Mouse (Mus musculus) CH12.LX (cell line): ENCODE results near the gene Myo1d. TPM values are rescaled to one million over a fixed set of nuclear protein-coding genes. Genes with fewer than 3 reads are reported as not detected.

Source experiments
- DNase-seq: peaks from one replicate; pipeline ENCODE4 v3.0.0-alpha.2; 2013; ENCODE audit errors: extremely low read depth
- H3K27ac ChIP-seq: 2 replicates; pipeline ENCODE4 v1.5.1; 2012; ENCODE audit warnings: low read depth, mild to moderate bottlenecking, control low read depth, moderate library complexity; ENCODE audit not compliant: insufficient read depth
- H3K27me3 ChIP-seq: replicated peaks from 2 replicates; pipeline ENCODE3; 2012; ENCODE audit warnings: inconsistent platforms
- H3K36me3 ChIP-seq, 2 experiments: replicated peaks in 1 of 2; 2 replicates each; pipeline versions ENCODE3 to v1.6.1; 2012; ENCODE audit warnings: inconsistent platforms in 1 of 2, low read length in 1 of 2, mild to moderate bottlenecking in 1 of 2, mixed read lengths in 1 of 2, moderate library complexity in 1 of 2; ENCODE audit not compliant: control insufficient read depth in 1 of 2, insufficient read depth in 1 of 2
- H3K4me1 ChIP-seq, 2 experiments: 2 replicates each; pipeline ENCODE4 v1.6.1; 2012; ENCODE audit warnings: inconsistent platforms in 1 of 2, moderate library complexity in 1 of 2; ENCODE audit not compliant: insufficient read depth in 2 of 2, control insufficient read depth in 1 of 2
- H3K4me2 ChIP-seq: 2 replicates; pipeline ENCODE4 v1.6.1; 2012; ENCODE audit warnings: low read depth, mild to moderate bottlenecking, control low read depth; ENCODE audit not compliant: poor library complexity, insufficient read depth, severe bottlenecking
- H3K4me3 ChIP-seq, 3 experiments: fragments of 150-350 bp in 1 of 3; sonication (generic) in 1 of 3; replicated peaks in 1 of 3; 2 replicates each; pipeline versions ENCODE3 to v1.5.1; 2011 to 2012; ENCODE audit warnings: low read depth in 2 of 3, low read length in 2 of 3, mild to moderate bottlenecking in 2 of 3, moderate library complexity in 2 of 3, control low read depth in 1 of 3, improper control_type of control experiment in 1 of 3, inconsistent platforms in 1 of 3, mixed read lengths in 1 of 3; ENCODE audit not compliant: poor library complexity in 1 of 3
- H3K79me2 ChIP-seq: replicated peaks from 2 replicates; pipeline ENCODE4 v1.6.1; 2012; ENCODE audit warnings: mild to moderate bottlenecking, moderate library complexity; ENCODE audit not compliant: control insufficient read depth, poor library complexity, insufficient read depth, severe bottlenecking; ENCODE audit errors: extremely low read depth
- H3K9ac ChIP-seq: 2 replicates; pipeline ENCODE4 v1.6.1; 2012; ENCODE audit warnings: low read depth, mild to moderate bottlenecking, control low read depth, moderate library complexity; ENCODE audit not compliant: insufficient read depth
- H3K9me3 ChIP-seq: replicated peaks from 2 replicates; pipeline ENCODE3; 2012; ENCODE audit warnings: low read length, inconsistent platforms, mixed read lengths
- BHLHE40 ChIP-seq: IDR thresholded peaks from 2 replicates; pipeline ENCODE4 v1.6.1; 2011; ENCODE audit warnings: mild to moderate bottlenecking, low read depth, low read length, improper control_type of control experiment
- CHD2 ChIP-seq: IDR thresholded peaks from 2 replicates; pipeline ENCODE4 v1.6.1; 2011; ENCODE audit warnings: low read length, improper control_type of control experiment
- CTCF ChIP-seq, 2 experiments: IDR thresholded peaks in 1 of 2; conservative IDR thresholded peaks in 1 of 2; 2 replicates each; pipeline ENCODE4 v1.5.1; 2011 to 2012; ENCODE audit warnings: low read depth in 2 of 2, low read length in 2 of 2, improper control_type of control experiment in 1 of 2, inconsistent platforms in 1 of 2, mild to moderate bottlenecking in 1 of 2, moderate library complexity in 1 of 2
- E2F4 ChIP-seq: IDR thresholded peaks from 2 replicates; pipeline ENCODE4 v1.6.1; 2011; ENCODE audit warnings: low read depth, low read length, improper control_type of control experiment; ENCODE audit not compliant: insufficient replicate concordance
- ELF1 ChIP-seq: IDR thresholded peaks from 2 replicates; pipeline ENCODE4 v1.6.1; 2014; ENCODE audit warnings: low read depth, mild to moderate bottlenecking, inconsistent platforms, low read length, improper control_type of control experiment
- EP300 ChIP-seq: IDR thresholded peaks from 2 replicates; pipeline ENCODE4 v1.6.1; 2011; ENCODE audit warnings: low read length, improper control_type of control experiment
- ETS1 ChIP-seq: conservative IDR thresholded peaks from 2 replicates; pipeline ENCODE4 v1.6.1; 2012; ENCODE audit warnings: low read depth, mild to moderate bottlenecking, inconsistent platforms, low read length, improper control_type of control experiment, moderate library complexity
- IRF4 ChIP-seq: IDR thresholded peaks from 2 replicates; pipeline ENCODE4 v1.6.1; 2014; ENCODE audit warnings: low read depth, mild to moderate bottlenecking, inconsistent platforms, low read length, improper control_type of control experiment
- JUN ChIP-seq: IDR thresholded peaks from 2 replicates; pipeline ENCODE4 v1.6.1; 2011; ENCODE audit warnings: low read depth, mild to moderate bottlenecking, low read length, improper control_type of control experiment, moderate library complexity; ENCODE audit not compliant: insufficient read depth
- JUND ChIP-seq: conservative IDR thresholded peaks from 2 replicates; pipeline ENCODE4 v1.6.1; 2011; ENCODE audit warnings: low read depth, low read length, improper control_type of control experiment
- KAT2A ChIP-seq: IDR thresholded peaks from 2 replicates; pipeline ENCODE4 v1.6.1; 2012; ENCODE audit warnings: low read length, improper control_type of control experiment, inconsistent platforms; ENCODE audit not compliant: insufficient replicate concordance
- MAX ChIP-seq: IDR thresholded peaks from 2 replicates; pipeline ENCODE4 v1.6.1; 2011; ENCODE audit warnings: low read length, improper control_type of control experiment
- MAZ ChIP-seq: IDR thresholded peaks from 2 replicates; pipeline ENCODE4 v1.6.1; 2012; ENCODE audit warnings: low read depth, mild to moderate bottlenecking, inconsistent platforms, low read length, improper control_type of control experiment, moderate library complexity
- MEF2A ChIP-seq: IDR thresholded peaks from 2 replicates; pipeline ENCODE4 v1.6.1; 2014; ENCODE audit warnings: low read depth, mild to moderate bottlenecking, inconsistent platforms, low read length, improper control_type of control experiment, borderline replicate concordance
- MXI1 ChIP-seq: IDR thresholded peaks from 2 replicates; pipeline ENCODE4 v1.6.1; 2011; ENCODE audit warnings: mild to moderate bottlenecking, low read depth, low read length, improper control_type of control experiment
- MYC ChIP-seq: IDR thresholded peaks from 2 replicates; pipeline ENCODE4 v1.6.1; 2011; ENCODE audit warnings: low read depth, mild to moderate bottlenecking, improper control_type of control experiment, low read length
- NRF1 ChIP-seq: IDR thresholded peaks from 2 replicates; pipeline ENCODE4 v1.6.1; 2014; ENCODE audit warnings: low read depth, mild to moderate bottlenecking, inconsistent platforms, low read length, improper control_type of control experiment, moderate library complexity
- POLR2AphosphoS2 ChIP-seq: IDR thresholded peaks from 2 replicates; pipeline ENCODE4 v1.6.1; 2011; ENCODE audit warnings: low read depth, low read length, improper control_type of control experiment
- RAD21 ChIP-seq: IDR thresholded peaks from 2 replicates; pipeline ENCODE4 v1.6.1; 2011; ENCODE audit warnings: low read depth, mild to moderate bottlenecking, low read length, improper control_type of control experiment, moderate library complexity
- RCOR1 ChIP-seq: conservative IDR thresholded peaks from 2 replicates; pipeline ENCODE4 v1.6.1; 2012; ENCODE audit warnings: low read depth, mild to moderate bottlenecking, inconsistent platforms, low read length, improper control_type of control experiment
- TBP ChIP-seq: conservative IDR thresholded peaks from 2 replicates; pipeline ENCODE4 v1.6.1; 2011; ENCODE audit warnings: low read depth, low read length, improper control_type of control experiment
- TCF12 ChIP-seq: IDR thresholded peaks from 2 replicates; pipeline ENCODE4 v1.6.1; 2014; ENCODE audit warnings: low read depth, mild to moderate bottlenecking, inconsistent platforms, low read length, improper control_type of control experiment
- UBTF ChIP-seq: IDR thresholded peaks from 2 replicates; pipeline ENCODE4 v1.6.1; 2012; ENCODE audit warnings: low read depth, mild to moderate bottlenecking, inconsistent platforms, low read length, improper control_type of control experiment, moderate library complexity
- USF1 ChIP-seq: IDR thresholded peaks from 2 replicates; pipeline ENCODE4 v1.6.1; 2014; ENCODE audit warnings: low read depth, mild to moderate bottlenecking, inconsistent platforms, low read length, improper control_type of control experiment
- ZMIZ1 ChIP-seq: IDR thresholded peaks from 2 replicates; pipeline ENCODE4 v1.6.1; 2012; ENCODE audit warnings: low read depth, mild to moderate bottlenecking, inconsistent platforms, low read length, improper control_type of control experiment
- dilution Hi-C: fragments of 300-500 bp; cut with MboI; formaldehyde crosslinking; loops from 2 replicates; pipeline ENCODE4 v1.14.3; 2020; ENCODE audit warnings: low sequenced_read_pairs; ENCODE audit not compliant: extremely low pct_unique_long_range_greater_than_20kb, extremely low pct_ligation_motif_present
- in situ Hi-C: fragments of 300-500 bp; cut with MboI; formaldehyde crosslinking; loops from 3 replicates; pipeline ENCODE4 v1.14.3; 2019; ENCODE audit warnings: low sequenced_read_pairs, low pct_ligation_motif_present, low pct_unique_long_range_greater_than_20kb, mixed read lengths
- polyA plus RNA-seq: library from polyadenylated mRNA; unstranded; fragments of >175 nt; gene quantifications from 2 replicates; pipeline ENCODE4 v1.2.1, GENCODE M21; 2012; ENCODE audit warnings: low read depth; ENCODE audit not compliant: insufficient read length
- total RNA-seq, 2 experiments: library from RNA; depleted of rRNA; stranded (reverse); fragments of 300-350 nt in 1 of 2; fragments of >200 nt in 1 of 2; gene quantifications; 2 replicates each; pipeline ENCODE4 v1.2.3; 2012 to 2014

The Myo1d gene
- total and polyA plus RNA-seq, 3 experiments: 2.2 to 5.6 (median 2.9) TPM

DNA sequence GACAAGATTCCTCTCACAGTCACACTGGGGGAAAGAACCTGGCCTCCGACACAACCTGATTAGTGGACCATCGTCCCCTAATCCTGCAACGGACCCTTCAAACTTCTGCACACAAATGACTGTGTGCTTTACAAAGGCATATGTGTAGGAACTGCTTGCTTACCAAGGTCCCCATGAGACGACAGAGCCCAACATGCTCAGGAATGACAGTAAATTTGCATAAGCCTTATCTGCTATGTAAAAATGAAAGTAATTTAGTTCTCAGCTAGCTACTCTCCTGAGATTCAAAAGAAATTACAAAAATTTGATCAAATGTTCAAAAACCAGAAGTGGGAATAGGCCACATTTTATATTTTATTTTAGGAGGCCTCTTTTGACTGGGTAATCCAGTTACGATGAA is 95.2 kb downstream of the Myo1d start:
- peaks cover 0 to 12% of the 10 kb centered on the region in 2 experiments; a peak in 2 of 4 replicates for H3K4me1 ChIP-seq
- H3K9me3 ChIP-seq: no peaks in the 10 kb centered on the region
- H3K79me2 ChIP-seq: no peaks in the 10 kb centered on the region
- in situ Hi-C loops (no loop called here), dilution Hi-C loops (no loop called here)
- DNase-seq: peak; percentile 49
- H3K27me3 ChIP-seq: no peaks in the 10 kb centered on the region
- no peak overlapping the region for H3K4me3 ChIP-seq
- peaks cover 0 to 3% of the 10 kb centered on the region in 2 experiments for H3K36me3 ChIP-seq
- H3K4me2 ChIP-seq: peak overlapping the region; percentile 27; the same call in 1 of the 2 replicates
- no peak overlapping the region for H3K9ac ChIP-seq
- H3K27ac ChIP-seq: no peak overlapping the region
- TF ChIP-seq TBP (no peak), EP300 (peak; percentile 67; the same call in 1 of the 2 replicates), KAT2A (0 out of 2 replicates have a peak, but pooled peaks have one; percentile 37), MAX (peak; percentile 49; the same call in 1 of the 2 replicates), NRF1 (0 out of 2 replicates have a peak, but pooled peaks have one; percentile 13), POLR2AphosphoS2 (no peak), MEF2A (no peak), BHLHE40 (0 out of 2 replicates have a peak, but pooled peaks have one; percentile 23), ZMIZ1 (0 out of 2 replicates have a peak, but pooled peaks have one; percentile 39), IRF4 (peak; percentile 77), TCF12 (0 out of 2 replicates have a peak, but pooled peaks have one; percentile 21), ETS1 (peak; percentile 43; the same call in 1 of the 2 replicates), CHD2 (peak; percentile 41; the same call in 1 of the 2 replicates), RAD21 (no peak), ELF1 (0 out of 2 replicates have a peak, but pooled peaks have one; percentile 8), MXI1 (peak; percentile 58; the same call in 1 of the 2 replicates), MYC (peak; percentile 73; the same call in 1 of the 2 replicates), UBTF (no peak), JUND (0 out of 2 replicates have a peak, but pooled peaks have one; percentile 30)

DNA sequence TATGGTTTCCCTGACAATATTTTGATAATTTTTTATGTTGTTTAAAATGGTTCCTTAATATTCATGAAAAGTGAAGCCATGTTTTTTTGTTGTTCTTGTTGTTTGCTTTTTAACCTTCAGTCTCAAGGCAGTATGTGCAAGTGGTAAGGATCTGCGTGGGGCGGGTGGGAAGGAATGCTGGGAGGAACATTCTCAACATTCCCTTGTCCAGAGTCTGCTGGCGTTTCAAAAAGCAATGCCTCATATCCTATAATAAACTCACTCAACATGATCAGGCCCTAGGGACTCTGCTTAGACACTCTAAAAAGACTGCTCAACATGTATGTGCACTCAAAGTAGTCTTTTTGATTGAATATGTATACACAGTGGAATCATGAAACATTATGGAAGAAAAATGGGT is 97.1 kb downstream of the Myo1d start:
- H3K9ac ChIP-seq: no peak overlapping the region
- dilution Hi-C loops (no loop called here), in situ Hi-C loops (no loop called here)
- no peak overlapping the region for H3K27ac ChIP-seq
- peaks cover 0 to 3% of the 10 kb centered on the region in 2 experiments for H3K36me3 ChIP-seq
- TF ChIP-seq USF1 (no peak), ZMIZ1 (no peak), RCOR1 (no peak), TCF12 (no peak), MAZ (no peak), POLR2AphosphoS2 (no peak), KAT2A (no peak), MYC (no peak), JUN (no peak), MAX (no peak), CTCF (conservative IDR thresholded peaks at IDR 0.05 in 1 of 2, IDR thresholded peaks at IDR 0.05 in 1 of 2; ENCODE audit: low read depth in 2 of 2, low read length in 2 of 2) (no peak), EP300 (no peak), RAD21 (no peak), IRF4 (no peak), E2F4 (no peak), MXI1 (no peak)
- no peaks in the 10 kb centered on the region for H3K79me2 ChIP-seq
- no peak for DNase-seq
- no peaks in the 10 kb centered on the region for H3K9me3 ChIP-seq
- H3K4me3 ChIP-seq: no peak overlapping the region
- no peak overlapping the region for H3K4me2 ChIP-seq
- H3K27me3 ChIP-seq: no peaks in the 10 kb centered on the region
- H3K4me1 ChIP-seq: peaks cover 0 to 12% of the 10 kb centered on the region in 2 experiments; a peak in 2 of 4 replicates
